Mouse (Mus musculus): Measurements from ENCODE around the gene Slc9a4. TPM values are rescaled to one million over a fixed set of nuclear protein-coding genes. Genes with fewer than 3 reads are reported as not detected.
"Not testable (repeated sequence)": the region's sequence is repeated elsewhere in the genome, so short reads cannot be mapped to it uniquely, and the experiment has no call there.

The Slc9a4 gene
- 3.2 and 5.3 TPM in 2 replicates for polyA plus RNA-seq (2015; fragmentation: Nextera tagmentation; extraction: Ambion mirVana)

DNA sequence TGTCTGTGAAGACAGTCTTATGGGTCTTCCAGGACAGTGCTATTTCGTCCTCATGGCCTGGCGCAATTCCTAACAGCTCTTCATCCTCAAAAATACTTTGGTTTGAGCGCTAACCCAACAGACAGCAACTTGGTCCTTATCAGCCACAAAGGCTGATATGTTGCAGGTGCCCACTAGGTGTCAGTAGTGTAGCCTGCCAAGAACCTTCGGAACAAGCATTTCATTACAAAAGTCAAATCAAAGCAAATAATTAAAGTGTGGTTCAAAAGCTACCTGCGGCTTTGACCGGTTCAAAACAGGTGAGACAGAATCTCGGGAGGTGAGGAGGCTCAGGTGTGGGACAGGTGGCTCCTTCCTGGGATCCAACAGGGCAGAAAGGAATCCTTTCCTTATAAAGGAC is at the start of gene Slc9a4:
Gene Slc9a4, plus strand, starts transcription at position 298 of the 400 bp plus-strand sequence.
- H3K27ac ChIP-seq = no peak within 1 kb of the TSS
- no peak for ATAC-seq (ENCODE audit: insufficient read depth, low FRiP score, low read depth)
- no peaks in the 10 kb centered on the region for H3K27me3 ChIP-seq (replicated peaks)
- H3K4me2 ChIP-seq = peak within 1 kb of the TSS; percentile 37
- no peaks in the 10 kb centered on the region for H3K9me3 ChIP-seq
- H3K36me3 ChIP-seq = no peaks in the 10 kb centered on the region
- no peak within 1 kb of the TSS for H3K9ac ChIP-seq
- 12% methylated on average over 7 of the region's 7 CpGs for WGBS
- H3K4me3 ChIP-seq (replicated peaks) = peak within 1 kb of the TSS; percentile 21
- H3K4me1 ChIP-seq = no peaks in the 10 kb centered on the region

DNA sequence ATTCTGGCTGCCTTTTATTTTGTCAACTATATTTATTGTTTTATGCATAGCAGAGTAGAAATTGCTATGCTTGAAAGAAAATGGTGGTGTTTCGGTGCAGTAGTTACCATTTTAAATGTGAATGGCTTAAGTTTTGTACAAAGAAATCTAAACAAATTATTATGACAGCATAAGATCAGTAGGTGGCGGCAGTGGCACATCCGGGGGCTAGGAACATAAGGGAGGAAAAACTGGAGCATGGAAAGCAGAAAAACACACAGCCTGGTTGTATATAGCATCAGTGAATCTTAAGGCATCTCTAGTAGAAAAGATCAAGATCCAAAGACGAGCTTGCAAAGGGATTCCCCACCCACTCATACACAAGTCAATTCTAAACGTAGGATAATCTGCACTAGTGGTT is 42.3 kb upstream of the Slc9a4 start:
- Histone ChIP-seq H3K27me3 (replicated peaks) (no peaks in the 10 kb centered on the region), H3K4me2 (no peak overlapping the region), H3K9me3 (no peaks in the 10 kb centered on the region), H3K27ac (no peak overlapping the region), H3K36me3 (no peaks in the 10 kb centered on the region), H3K4me3 (replicated peaks) (no peak overlapping the region), H3K9ac (no peak overlapping the region), H3K4me1 (no peaks in the 10 kb centered on the region)
- WGBS = 75% methylated on average over 5 of the region's 5 CpGs
- ATAC-seq (ENCODE audit: insufficient read depth, low FRiP score, low read depth) = no peak

DNA sequence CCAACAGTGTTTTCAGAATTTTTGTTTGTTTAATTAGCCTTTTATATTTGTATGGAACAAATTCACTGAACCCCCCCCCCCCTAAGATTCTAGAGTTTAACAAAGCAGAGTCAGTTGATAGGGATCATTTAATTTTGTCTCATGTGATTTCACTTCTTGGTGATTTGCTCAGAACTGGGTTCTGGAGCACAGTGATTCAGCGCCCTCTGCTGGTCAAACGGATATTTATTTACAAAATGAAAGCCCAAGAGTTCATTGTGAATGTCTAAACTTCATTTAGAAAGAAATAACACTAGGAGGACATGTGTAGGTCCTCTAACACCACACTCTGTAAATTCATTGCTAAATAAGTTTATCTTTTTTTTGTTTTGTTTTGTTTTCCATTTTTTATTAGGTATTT is 35.2 kb upstream of the Slc9a4 start:
- H3K4me2 ChIP-seq = no peak overlapping the region
- H3K4me3 ChIP-seq (replicated peaks) = no peak overlapping the region
- H3K27me3 ChIP-seq (replicated peaks) = no peaks in the 10 kb centered on the region
- ATAC-seq (ENCODE audit: insufficient read depth, low FRiP score, low read depth) = no peak
- no peak overlapping the region for H3K27ac ChIP-seq
- WGBS = 0% methylated on average over 2 of the region's 2 CpGs
- no peaks in the 10 kb centered on the region for H3K4me1 ChIP-seq
- H3K9ac ChIP-seq = no peak overlapping the region
- no peaks in the 10 kb centered on the region for H3K9me3 ChIP-seq
- no peaks in the 10 kb centered on the region for H3K36me3 ChIP-seq

DNA sequence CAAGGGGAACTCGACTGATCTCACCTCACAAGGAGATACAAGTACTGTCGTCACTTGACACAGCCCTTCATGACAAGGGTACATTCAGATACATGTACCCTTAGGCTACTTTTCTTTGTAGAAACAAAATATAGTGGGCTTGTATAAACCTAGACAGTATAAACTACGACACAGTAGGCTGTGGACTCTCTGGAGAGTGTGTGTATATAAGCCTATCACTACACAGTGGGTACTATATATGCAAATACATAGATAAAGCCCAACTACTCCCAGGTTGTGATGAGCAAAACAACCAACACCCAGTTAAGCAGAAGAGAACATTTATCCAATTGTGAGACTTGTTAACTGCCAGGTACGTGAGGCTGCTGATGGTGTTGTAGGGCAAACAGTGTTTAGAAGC is 33.2 kb upstream of the Slc9a4 start:
- Histone ChIP-seq H3K27ac (no peak overlapping the region), H3K9me3 (no peaks in the 10 kb centered on the region), H3K4me2 (no peak overlapping the region), H3K4me3 (replicated peaks) (no peak overlapping the region), H3K36me3 (no peaks in the 10 kb centered on the region), H3K9ac (no peak overlapping the region), H3K4me1 (no peaks in the 10 kb centered on the region), H3K27me3 (replicated peaks) (no peaks in the 10 kb centered on the region)
- 77% methylated on average over 4 of the region's 4 CpGs for WGBS
- ATAC-seq (ENCODE audit: insufficient read depth, low FRiP score, low read depth) = no peak

DNA sequence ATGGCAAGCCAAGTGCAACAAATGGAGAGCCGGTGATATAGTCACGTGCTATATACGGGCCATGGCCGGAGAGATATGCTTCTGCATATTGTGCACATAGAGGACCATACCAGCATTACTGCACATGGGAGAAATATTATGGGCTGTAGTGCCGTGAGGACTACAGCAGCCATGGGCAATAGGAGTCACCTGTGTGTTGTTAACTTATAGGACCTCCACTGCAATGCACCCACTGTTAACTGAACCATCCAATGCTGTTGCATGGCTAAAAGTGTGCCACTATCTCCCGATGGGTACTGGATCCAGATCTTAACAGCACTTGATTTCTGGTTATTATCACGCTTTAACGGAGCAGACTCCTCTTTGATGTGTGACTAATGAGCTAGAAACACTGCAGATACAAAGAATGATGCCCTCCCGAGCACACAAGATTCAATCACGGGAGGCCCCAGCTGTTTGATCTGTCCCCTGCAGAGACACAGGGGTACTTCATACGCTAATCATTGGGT is 32.8 kb upstream of the Slc9a4 start:
- ATAC-seq (ENCODE audit: insufficient read depth, low FRiP score, low read depth) = no peak
- WGBS = 70% methylated on average over 11 of the region's 11 CpGs
- Histone ChIP-seq H3K4me3 (replicated peaks) (no peak overlapping the region), H3K4me1 (no peaks in the 10 kb centered on the region), H3K9ac (no peak overlapping the region), H3K27ac (no peak overlapping the region), H3K4me2 (no peak overlapping the region), H3K36me3 (no peaks in the 10 kb centered on the region), H3K9me3 (no peaks in the 10 kb centered on the region), H3K27me3 (replicated peaks) (no peaks in the 10 kb centered on the region)

DNA sequence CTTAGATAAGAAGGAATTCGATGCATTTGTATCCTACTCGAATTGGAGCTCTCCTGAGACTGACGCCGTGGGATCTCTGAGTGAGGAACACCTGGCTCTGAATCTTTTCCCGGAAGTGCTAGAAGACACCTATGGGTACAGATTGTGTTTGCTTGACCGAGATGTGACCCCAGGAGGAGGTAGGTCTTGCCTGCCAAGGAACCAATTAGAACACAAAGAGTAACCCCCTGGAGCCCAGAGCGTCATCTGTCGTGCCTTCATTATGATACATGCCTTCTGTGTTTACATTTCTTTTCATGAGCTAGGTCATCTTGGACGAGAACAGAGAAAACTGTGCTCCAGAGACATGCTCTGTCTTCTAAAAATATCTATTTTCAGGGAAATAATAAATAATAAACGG is 32.1 kb upstream of the Slc9a4 start:
- Histone ChIP-seq H3K27ac (no peak overlapping the region), H3K27me3 (replicated peaks) (no peaks in the 10 kb centered on the region), H3K36me3 (no peaks in the 10 kb centered on the region), H3K9ac (no peak overlapping the region), H3K9me3 (no peaks in the 10 kb centered on the region), H3K4me1 (no peaks in the 10 kb centered on the region), H3K4me3 (replicated peaks) (no peak overlapping the region), H3K4me2 (no peak overlapping the region)
- WGBS = 34% methylated on average over 10 of the region's 10 CpGs
- no peak for ATAC-seq (ENCODE audit: insufficient read depth, low FRiP score, low read depth)

DNA sequence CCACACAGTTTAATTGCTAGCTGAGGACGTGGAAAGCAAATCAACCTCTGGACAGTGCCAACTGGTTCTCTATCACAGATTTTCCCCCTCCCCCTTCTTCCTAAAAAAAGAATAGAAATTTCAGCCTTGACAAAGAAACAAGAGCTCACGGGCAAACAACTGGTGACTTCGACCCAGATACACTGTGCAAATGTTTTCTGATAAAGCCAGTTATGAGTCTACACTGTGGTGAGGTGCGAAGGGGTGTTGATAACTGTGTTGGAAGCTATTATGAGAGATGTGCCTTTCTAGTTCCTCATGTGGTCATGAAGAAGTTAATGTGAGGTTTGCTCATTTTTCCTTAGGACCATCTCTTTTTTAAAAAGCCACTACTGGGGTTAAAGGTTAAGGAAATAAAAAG is 10.5 kb upstream of the Slc9a4 start:
- no peaks in the 10 kb centered on the region for H3K36me3 ChIP-seq
- H3K27ac ChIP-seq = no peak overlapping the region
- H3K4me1 ChIP-seq = no peaks in the 10 kb centered on the region
- H3K27me3 ChIP-seq (replicated peaks) = no peaks in the 10 kb centered on the region
- H3K4me2 ChIP-seq = no peak overlapping the region
- no peaks in the 10 kb centered on the region for H3K9me3 ChIP-seq
- peak; percentile 71; the same call in 1 of the 2 replicates for ATAC-seq (ENCODE audit: insufficient read depth, low FRiP score, low read depth)
- no peak overlapping the region for H3K9ac ChIP-seq
- 66% methylated on average over 4 of the region's 4 CpGs for WGBS
- H3K4me3 ChIP-seq (replicated peaks) = no peak overlapping the region

DNA sequence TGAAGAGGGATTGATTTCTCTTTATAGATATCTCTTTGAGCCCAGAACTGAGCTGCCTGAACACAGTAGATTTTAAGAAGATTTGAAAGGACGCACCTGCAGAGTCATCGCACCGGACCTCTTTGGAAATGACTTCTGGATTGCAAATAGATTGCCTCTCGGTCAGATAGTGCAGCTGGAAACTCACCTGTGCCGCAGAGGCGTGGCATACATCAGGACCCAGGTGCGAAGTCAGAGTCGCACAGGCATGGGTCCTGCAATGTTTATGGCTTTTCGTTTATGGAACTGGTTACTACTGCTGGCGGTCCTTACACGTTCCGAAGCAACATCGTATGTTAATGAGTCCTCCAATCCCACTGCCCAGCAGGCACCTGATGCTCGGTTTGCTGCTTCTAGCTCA is 388 bp downstream of the Slc9a4 start:
- no peaks in the 10 kb centered on the region for H3K4me1 ChIP-seq
- no peak for ATAC-seq (ENCODE audit: insufficient read depth, low FRiP score, low read depth)
- H3K36me3 ChIP-seq = no peaks in the 10 kb centered on the region
- H3K27me3 ChIP-seq (replicated peaks) = no peaks in the 10 kb centered on the region
- H3K4me2 ChIP-seq = peak overlapping the region; percentile 37; the same call in 1 of the 2 replicates
- peak overlapping the region; percentile 21 for H3K4me3 ChIP-seq (replicated peaks)
- WGBS = 57% methylated on average over 14 of the region's 14 CpGs
- H3K9me3 ChIP-seq = no peaks in the 10 kb centered on the region
- no peak overlapping the region for H3K27ac ChIP-seq
- H3K9ac ChIP-seq = no peak overlapping the region

DNA sequence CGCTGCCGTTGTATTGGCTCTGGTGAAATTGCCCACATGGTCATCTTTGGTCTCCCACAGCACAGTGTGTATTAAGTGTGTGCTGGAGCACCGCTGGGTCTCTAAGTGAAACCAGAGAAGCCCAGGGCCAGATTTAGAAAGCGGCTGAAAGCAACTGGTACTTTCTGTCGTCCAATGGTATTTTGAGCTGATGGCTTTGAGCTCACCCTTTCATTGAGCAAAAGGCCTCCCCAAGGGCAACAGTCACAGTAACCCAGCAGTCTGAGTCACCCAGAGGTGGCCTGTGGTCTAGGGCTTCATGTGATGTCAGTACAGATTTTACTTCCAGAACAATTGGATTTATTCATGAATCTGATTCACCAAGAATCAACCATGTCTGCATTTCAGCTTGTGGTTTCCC is 6.9 kb downstream of the Slc9a4 start:
- Histone ChIP-seq H3K36me3 (no peaks in the 10 kb centered on the region), H3K27ac (no peak overlapping the region), H3K9me3 (no peaks in the 10 kb centered on the region), H3K4me2 (no peak overlapping the region), H3K4me1 (no peaks in the 10 kb centered on the region), H3K9ac (no peak overlapping the region), H3K4me3 (replicated peaks) (no peak overlapping the region), H3K27me3 (replicated peaks) (no peaks in the 10 kb centered on the region)
- WGBS = 88% methylated on average over 5 of the region's 5 CpGs
- no peak for ATAC-seq (ENCODE audit: insufficient read depth, low FRiP score, low read depth)

DNA sequence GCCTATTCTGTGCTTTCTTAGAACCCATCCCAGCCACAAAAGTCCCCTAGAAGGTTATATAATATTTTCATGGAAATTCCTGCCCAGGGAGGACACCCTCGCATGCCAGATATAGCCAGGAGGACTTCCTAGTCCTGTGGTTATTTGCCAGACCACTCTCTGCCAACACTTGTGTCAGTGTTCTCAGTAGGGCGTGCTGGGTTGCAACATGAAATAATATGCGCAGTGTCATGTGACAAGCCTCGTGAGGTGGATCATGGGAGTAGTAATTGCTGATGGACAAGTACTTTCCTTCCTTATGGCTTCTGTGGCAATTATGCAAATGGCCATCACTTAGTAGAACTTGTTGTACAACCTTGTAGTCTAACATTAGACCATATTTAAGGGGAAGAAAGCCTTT is 11.1 kb downstream of the Slc9a4 start:
- Histone ChIP-seq H3K4me2 (no peak overlapping the region), H3K36me3 (no peaks in the 10 kb centered on the region), H3K9ac (no peak overlapping the region), H3K27ac (no peak overlapping the region), H3K4me1 (no peaks in the 10 kb centered on the region), H3K4me3 (replicated peaks) (no peak overlapping the region), H3K9me3 (no peaks in the 10 kb centered on the region), H3K27me3 (replicated peaks) (no peaks in the 10 kb centered on the region)
- WGBS = 83% methylated on average over 4 of the region's 4 CpGs
- no peak for ATAC-seq (ENCODE audit: insufficient read depth, low FRiP score, low read depth)

DNA sequence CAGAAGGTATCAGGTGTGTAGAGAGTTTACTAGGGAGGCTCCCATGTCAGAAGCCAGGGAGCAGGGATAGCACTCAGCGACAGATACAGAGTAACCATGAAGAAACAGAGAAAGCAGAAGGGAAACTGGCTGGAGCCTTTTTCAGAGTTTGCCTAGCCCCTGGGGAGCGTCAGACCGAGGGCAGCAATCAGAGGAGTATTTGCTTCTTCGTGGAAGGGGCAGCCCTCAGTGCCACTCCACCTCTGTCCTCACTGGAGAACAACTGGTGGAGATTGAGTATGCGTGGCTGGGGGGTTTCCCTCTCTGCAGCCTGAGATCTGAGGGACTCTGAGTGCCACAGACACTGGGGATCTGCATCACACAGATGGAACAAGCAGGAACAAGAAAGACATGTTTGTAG is 17.9 kb downstream of the Slc9a4 start:
- H3K9ac ChIP-seq = no peak overlapping the region
- WGBS = 51% methylated on average over 5 of the region's 5 CpGs
- H3K9me3 ChIP-seq = no peaks in the 10 kb centered on the region
- H3K4me2 ChIP-seq = no peak overlapping the region
- no peak overlapping the region for H3K4me3 ChIP-seq (replicated peaks)
- no peak overlapping the region for H3K27ac ChIP-seq
- no peak for ATAC-seq (ENCODE audit: insufficient read depth, low FRiP score, low read depth)
- H3K36me3 ChIP-seq = no peaks in the 10 kb centered on the region
- no peaks in the 10 kb centered on the region for H3K27me3 ChIP-seq (replicated peaks)
- no peaks in the 10 kb centered on the region for H3K4me1 ChIP-seq

DNA sequence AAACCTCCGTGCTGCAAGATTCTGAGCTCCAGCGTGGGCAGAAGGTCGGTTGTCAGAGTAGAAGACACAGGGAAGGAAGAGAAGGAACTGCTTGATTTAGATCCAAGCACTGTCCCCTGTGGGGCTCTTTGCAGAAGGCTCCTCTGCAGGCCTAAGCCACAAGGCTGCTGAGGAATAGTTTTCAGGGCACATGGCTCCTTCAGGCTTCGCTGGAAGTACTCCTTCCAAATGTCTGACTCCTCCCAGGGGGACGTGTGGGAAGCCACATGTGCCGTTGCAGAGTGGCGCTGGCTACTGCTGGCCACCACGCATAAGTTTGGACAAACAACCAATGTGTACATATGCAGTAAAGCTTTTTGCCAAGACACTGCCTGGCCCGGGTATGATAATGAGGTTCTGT is 19.8 kb downstream of the Slc9a4 start:
- H3K4me3 ChIP-seq (replicated peaks); H3K9me3 ChIP-seq; H3K27me3 ChIP-seq (replicated peaks); ATAC-seq (ENCODE audit: insufficient read depth, low FRiP score, low read depth); H3K9ac ChIP-seq; H3K36me3 ChIP-seq; H3K4me1 ChIP-seq; H3K27ac ChIP-seq; H3K4me2 ChIP-seq: not testable (repeated sequence)
- 91% methylated on average over 9 of the region's 9 CpGs for whole genome bisulfite sequencing
